Mouse (Mus musculus): ENCODE measurements around the gene Acads.
"Not testable (repeated sequence)": the region's sequence is repeated elsewhere in the genome, so short reads cannot be mapped to it uniquely, and the experiment has no call there.

Gene Acads

GRCm38 (mm10) chr5:115156401-115156800 is 37.3 kb upstream of the Acads start:
- DNase-seq (ENCODE audit: low read depth, low spot score), result no peak
- Histone ChIP-seq H3K27me3 (ENCODE audit: control insufficient read depth, insufficient read depth, low read length, poor library complexity, severe bottlenecking) (no peaks in the 10 kb centered on the region), H3K36me3 (ENCODE audit: control insufficient read depth, insufficient read depth, low read length, poor library complexity, severe bottlenecking) (no peaks in the 10 kb centered on the region)

GRCm38 (mm10) chr5:115155831-115156230 is 36.7 kb upstream of the Acads start:
- peaks cover 1% of the 10 kb centered on the region for H3K36me3 ChIP-seq (ENCODE audit: control insufficient read depth, insufficient read depth, low read length, poor library complexity, severe bottlenecking)
- H3K27me3 ChIP-seq (ENCODE audit: control insufficient read depth, insufficient read depth, low read length, poor library complexity, severe bottlenecking), result no peaks in the 10 kb centered on the region
- DNase-seq (ENCODE audit: low read depth, low spot score), result peak; percentile 68

- DNase-seq (ENCODE audit: low read depth, low spot score), result no peak
- no peaks in the 10 kb centered on the region for H3K27me3 ChIP-seq (ENCODE audit: control insufficient read depth, insufficient read depth, low read length, poor library complexity, severe bottlenecking)
- H3K36me3 ChIP-seq (ENCODE audit: control insufficient read depth, insufficient read depth, low read length, poor library complexity, severe bottlenecking), result peaks cover 7% of the 10 kb centered on the region
Observed at GRCm38 (mm10) chr5:115155156-115155631, 36.0 kb upstream of the Acads start.

GRCm38 (mm10) chr5:115152132-115152956 is 33.2 kb upstream of the Acads start:
- Histone ChIP-seq H3K36me3 (ENCODE audit: control insufficient read depth, insufficient read depth, low read length, poor library complexity, severe bottlenecking) (peaks cover 12% of the 10 kb centered on the region), H3K27me3 (ENCODE audit: control insufficient read depth, insufficient read depth, low read length, poor library complexity, severe bottlenecking) (no peaks in the 10 kb centered on the region)
- DNase-seq (ENCODE audit: low read depth, low spot score), result no peak

GRCm38 (mm10) chr5:115151457-115151856 is 32.3 kb upstream of the Acads start:
- peak; percentile 45 for DNase-seq (ENCODE audit: low read depth, low spot score)
- Histone ChIP-seq H3K27me3 (ENCODE audit: control insufficient read depth, insufficient read depth, low read length, poor library complexity, severe bottlenecking) (no peaks in the 10 kb centered on the region), H3K36me3 (ENCODE audit: control insufficient read depth, insufficient read depth, low read length, poor library complexity, severe bottlenecking) (peaks cover 12% of the 10 kb centered on the region)

GRCm38 (mm10) chr5:115150991-115151390 is 31.8 kb upstream of the Acads start:
- Histone ChIP-seq H3K36me3 (ENCODE audit: control insufficient read depth, insufficient read depth, low read length, poor library complexity, severe bottlenecking) (peaks cover 12% of the 10 kb centered on the region), H3K27me3 (ENCODE audit: control insufficient read depth, insufficient read depth, low read length, poor library complexity, severe bottlenecking) (no peaks in the 10 kb centered on the region)
- DNase-seq (ENCODE audit: low read depth, low spot score), result no peak

GRCm38 (mm10) chr5:115149675-115150459 is 30.7 kb upstream of the Acads start:
- no peak for DNase-seq (ENCODE audit: low read depth, low spot score)
- H3K36me3 ChIP-seq (ENCODE audit: control insufficient read depth, insufficient read depth, low read length, poor library complexity, severe bottlenecking), result peaks cover 12% of the 10 kb centered on the region
- H3K27me3 ChIP-seq (ENCODE audit: control insufficient read depth, insufficient read depth, low read length, poor library complexity, severe bottlenecking), result no peaks in the 10 kb centered on the region

GRCm38 (mm10) chr5:115148872-115149271 is 29.7 kb upstream of the Acads start:
- not testable (repeated sequence) for H3K27me3 ChIP-seq (ENCODE audit: control insufficient read depth, insufficient read depth, low read length, poor library complexity, severe bottlenecking); DNase-seq (ENCODE audit: low read depth, low spot score)
- peaks cover 12% of the 10 kb centered on the region for H3K36me3 ChIP-seq (ENCODE audit: control insufficient read depth, insufficient read depth, low read length, poor library complexity, severe bottlenecking)

- Histone ChIP-seq H3K27me3 (ENCODE audit: control insufficient read depth, insufficient read depth, low read length, poor library complexity, severe bottlenecking) (no peaks in the 10 kb centered on the region), H3K36me3 (ENCODE audit: control insufficient read depth, insufficient read depth, low read length, poor library complexity, severe bottlenecking) (peaks cover 12% of the 10 kb centered on the region)
- DNase-seq (ENCODE audit: low read depth, low spot score), result no peak
Observed at GRCm38 (mm10) chr5:115148378-115148777, 29.2 kb upstream of the Acads start.

GRCm38 (mm10) chr5:115147388-115147787 is 28.2 kb upstream of the Acads start:
- no peak for DNase-seq (ENCODE audit: low read depth, low spot score)
- Histone ChIP-seq H3K27me3 (ENCODE audit: control insufficient read depth, insufficient read depth, low read length, poor library complexity, severe bottlenecking) (no peaks in the 10 kb centered on the region), H3K36me3 (ENCODE audit: control insufficient read depth, insufficient read depth, low read length, poor library complexity, severe bottlenecking) (peaks cover 12% of the 10 kb centered on the region)

- no peaks in the 10 kb centered on the region for H3K27me3 ChIP-seq (ENCODE audit: control insufficient read depth, insufficient read depth, low read length, poor library complexity, severe bottlenecking)
- no peak for DNase-seq (ENCODE audit: low read depth, low spot score)
- H3K36me3 ChIP-seq (ENCODE audit: control insufficient read depth, insufficient read depth, low read length, poor library complexity, severe bottlenecking), result peaks cover 12% of the 10 kb centered on the region
Observed at GRCm38 (mm10) chr5:115146747-115147130, 27.6 kb upstream of the Acads start.

- Histone ChIP-seq H3K27me3 (ENCODE audit: control insufficient read depth, insufficient read depth, low read length, poor library complexity, severe bottlenecking) (no peaks in the 10 kb centered on the region), H3K36me3 (ENCODE audit: control insufficient read depth, insufficient read depth, low read length, poor library complexity, severe bottlenecking) (peaks cover 12% of the 10 kb centered on the region)
- no peak for DNase-seq (ENCODE audit: low read depth, low spot score)
Observed at GRCm38 (mm10) chr5:115145976-115146746, 27.0 kb upstream of the Acads start.

- no peaks in the 10 kb centered on the region for H3K27me3 ChIP-seq (ENCODE audit: control insufficient read depth, insufficient read depth, low read length, poor library complexity, severe bottlenecking)
- H3K36me3 ChIP-seq (ENCODE audit: control insufficient read depth, insufficient read depth, low read length, poor library complexity, severe bottlenecking), result peaks cover 7% of the 10 kb centered on the region
- no peak for DNase-seq (ENCODE audit: low read depth, low spot score)
Observed at GRCm38 (mm10) chr5:115145253-115145968, 26.3 kb upstream of the Acads start.

GRCm38 (mm10) chr5:115144471-115144870 is 25.3 kb upstream of the Acads start:
- Histone ChIP-seq H3K36me3 (ENCODE audit: control insufficient read depth, insufficient read depth, low read length, poor library complexity, severe bottlenecking) (peaks cover 5% of the 10 kb centered on the region), H3K27me3 (ENCODE audit: control insufficient read depth, insufficient read depth, low read length, poor library complexity, severe bottlenecking) (no peaks in the 10 kb centered on the region)
- DNase-seq (ENCODE audit: low read depth, low spot score), result no peak

Data from splenic B cell, adult 2 months (primary cell).